Mouse (Mus musculus): ENCODE measurements around the gene Olfr298. TPM values are rescaled to one million over a fixed set of nuclear protein-coding genes. Genes with fewer than 3 reads are reported as not detected.

Gene Olfr298
- not detected for total RNA-seq (2022)

DNA sequence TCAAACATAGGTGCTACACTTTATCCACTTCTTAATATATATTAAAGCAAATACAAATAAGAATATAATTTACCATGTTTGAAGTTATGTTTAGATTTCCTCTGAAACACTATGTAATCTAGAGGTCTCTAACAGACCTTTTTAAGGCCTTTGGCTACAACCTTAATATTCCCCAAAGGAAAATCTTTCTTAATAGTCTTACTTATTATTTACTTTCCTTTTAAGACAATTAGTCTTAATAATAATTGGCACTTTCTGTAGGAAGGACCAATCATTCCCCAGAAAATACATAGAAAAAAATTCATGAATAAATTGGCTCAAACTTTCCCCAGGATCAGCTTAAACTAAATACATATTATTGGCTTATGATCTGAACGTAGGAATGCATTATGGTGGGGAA lies at the start of gene Olfr298:
TSS of gene Olfr298 (minus strand) at position 101 of the 400 bp plus-strand sequence.
- no peak for DNase-seq (ENCODE audit: low spot score in 2 of 2)

DNA sequence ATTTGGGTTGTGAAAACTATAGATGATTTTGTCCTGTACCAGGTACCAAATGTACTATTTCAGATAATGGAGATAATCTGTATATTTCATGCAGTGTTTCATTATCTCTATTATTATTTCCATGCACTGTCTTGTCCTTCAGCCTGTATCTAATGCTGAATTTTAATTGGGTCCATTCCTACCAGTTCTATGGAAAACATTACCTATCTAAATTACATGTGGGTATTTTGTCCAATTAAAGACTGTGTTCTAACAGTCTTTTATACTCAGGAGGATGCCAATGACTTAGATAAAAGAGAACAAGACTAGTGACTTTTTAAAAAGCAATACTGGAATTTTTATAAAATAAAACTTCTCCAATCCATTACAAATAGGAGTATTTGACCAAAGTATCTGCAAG lies 27.4 kb upstream of the Olfr298 start, which contains the start of gene Olfr297:
TSS of gene Olfr297 (plus strand) at position 301 of the 400 bp plus-strand sequence.
- DNase-seq (ENCODE audit: low spot score in 2 of 2), result no peak

- no peak for DNase-seq (ENCODE audit: low spot score in 2 of 2)
These were observed 32.7 kb downstream of the Olfr298 start, which contains the start of gene Olfr299 for GRCm38 (mm10) chr7:86459621-86460020. Gene Olfr299, plus strand, starts transcription at chr7:86459921.

Other genes with a start within 250 kb of the Olfr298 start
- gene Vmn2r76, start 246.2 kb downstream of the Olfr298 start, total RNA-seq (2022), result not detected
- gene Olfr310, start 215.3 kb downstream of the Olfr298 start, total RNA-seq (2022), result not detected
- gene Olfr309, start 178.8 kb downstream of the Olfr298 start, total RNA-seq (2022), result not detected
- not detected for gene Olfr308, start 166.9 kb downstream of the Olfr298 start, total RNA-seq (2022)
- not detected for gene Olfr307, start 154.9 kb downstream of the Olfr298 start, total RNA-seq (2022)
- not detected for gene Olfr305, start 125.6 kb downstream of the Olfr298 start, total RNA-seq (2022)
- gene Olfr304, start 105.8 kb downstream of the Olfr298 start, total RNA-seq (2022), result not detected
- gene Olfr303, start 94.7 kb downstream of the Olfr298 start, total RNA-seq (2022), result not detected
- not detected for gene Olfr301, start 88.6 kb downstream of the Olfr298 start, total RNA-seq (2022)
- gene Olfr299, start 32.6 kb downstream of the Olfr298 start, total RNA-seq (2022), result not detected
- not detected for gene Olfr297, start 27.5 kb upstream of the Olfr298 start, total RNA-seq (2022)
- gene Olfr295, start 91.4 kb upstream of the Olfr298 start, total RNA-seq (2022), result not detected
- not detected for gene Olfr294, start 124.2 kb upstream of the Olfr298 start, total RNA-seq (2022)
- gene Olfr293, start 156.6 kb upstream of the Olfr298 start, total RNA-seq (2022), result not detected
- gene Olfr292, start 195.8 kb upstream of the Olfr298 start, total RNA-seq (2022), result not detected